Mouse (Mus musculus): ENCODE data around the gene Lce3a.

Lce3a gene

GRCm38 (mm10) chr3:92926130-92926529 lies at the start of gene Lce3a:
Lce3a (minus strand) TSS chr3:92926230.
- DNase-seq (ENCODE audit: low spot score in 2 of 2): no peak

- DNase-seq (ENCODE audit: low spot score in 2 of 2): no peak
These were observed 40.7 kb upstream of the Lce3a start, which contains the start of gene Lce3e for GRCm38 (mm10) chr3:92966761-92967160. Lce3e (plus strand) TSS chr3:92967061.

GRCm38 (mm10) chr3:92957090-92957489 lies 31.1 kb upstream of the Lce3a start, which contains the start of gene Lce3d:
Lce3d (plus strand) TSS chr3:92957390.
- no peak for DNase-seq (ENCODE audit: low spot score in 2 of 2)

DNA sequence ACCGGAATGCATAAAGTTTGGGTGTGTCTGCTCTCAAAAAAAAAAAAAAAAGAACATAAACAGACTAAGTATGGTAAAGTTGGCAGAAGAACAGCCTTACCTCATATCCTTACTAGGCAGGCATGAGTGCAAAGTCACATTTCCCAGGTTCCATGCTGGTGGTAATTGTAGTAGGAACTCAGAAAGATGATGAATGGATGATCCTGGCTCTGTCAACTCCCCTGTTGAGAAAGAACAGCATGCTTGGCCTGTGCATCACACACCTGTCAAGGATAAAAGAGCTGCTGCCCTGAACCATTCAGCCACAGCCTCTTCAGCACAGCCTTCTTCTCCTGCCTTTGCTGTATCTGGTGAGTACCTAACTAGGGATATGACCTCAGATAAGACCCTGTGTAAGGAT lies 18.2 kb upstream of the Lce3a start, which contains the start of gene Lce3c:
Lce3c (plus strand) TSS at position 301 of the 400 bp plus-strand sequence.
- no peak for DNase-seq (ENCODE audit: low spot score in 2 of 2)

DNA sequence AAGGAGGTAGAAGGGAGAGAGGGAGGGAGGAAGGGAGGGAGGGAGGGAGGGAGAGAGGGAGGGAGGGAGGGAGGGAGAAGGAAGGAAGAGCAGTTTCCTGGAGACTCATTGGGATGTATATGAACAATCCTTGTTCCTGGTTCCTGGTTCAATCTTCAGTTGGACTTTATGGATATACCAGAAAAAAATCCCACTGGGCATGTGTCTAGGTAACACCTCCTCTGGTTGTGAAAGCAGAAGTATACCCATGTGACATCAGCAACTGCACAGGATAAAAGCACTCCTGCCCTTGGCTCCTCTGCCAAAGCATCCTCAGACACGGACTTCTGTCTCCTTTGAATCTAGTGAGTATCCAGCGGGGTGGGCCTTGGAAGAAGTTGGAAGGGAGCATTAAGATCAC lies 6.6 kb upstream of the Lce3a start, which contains the start of gene Lce3b:
Lce3b (plus strand) TSS at position 301 of the 400 bp plus-strand sequence.
- no peak for DNase-seq (ENCODE audit: low spot score in 2 of 2)

DNA sequence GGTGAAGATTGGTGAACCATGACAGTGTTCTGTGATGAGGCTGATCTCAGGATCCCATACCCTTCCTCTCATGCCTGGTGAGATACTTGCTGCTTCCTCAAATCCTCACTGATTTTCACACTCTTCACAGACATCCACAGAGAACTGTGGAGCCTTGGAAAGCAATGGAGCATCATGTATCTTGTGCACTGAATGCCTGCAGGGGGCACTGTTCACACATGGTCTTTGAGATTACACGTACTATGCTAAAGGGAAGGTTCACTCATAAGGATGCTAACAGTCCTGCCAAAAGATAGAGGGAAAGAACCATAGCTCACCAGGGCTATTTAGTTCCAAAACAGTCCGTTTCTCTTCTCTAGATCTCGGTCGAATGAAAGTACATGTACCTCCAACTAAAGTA lies 5.7 kb downstream of the Lce3a start:
- no peak for DNase-seq (ENCODE audit: low spot score in 2 of 2)

- peak in 1 of 2 experiments; percentile 6 for DNase-seq (ENCODE audit: low spot score in 2 of 2)
These were observed 18.5 kb downstream of the Lce3a start for GRCm38 (mm10) chr3:92907571-92907970.

GRCm38 (mm10) chr3:92905182-92905581 lies 20.8 kb downstream of the Lce3a start:
- DNase-seq (ENCODE audit: low spot score in 2 of 2): no peak

DNA sequence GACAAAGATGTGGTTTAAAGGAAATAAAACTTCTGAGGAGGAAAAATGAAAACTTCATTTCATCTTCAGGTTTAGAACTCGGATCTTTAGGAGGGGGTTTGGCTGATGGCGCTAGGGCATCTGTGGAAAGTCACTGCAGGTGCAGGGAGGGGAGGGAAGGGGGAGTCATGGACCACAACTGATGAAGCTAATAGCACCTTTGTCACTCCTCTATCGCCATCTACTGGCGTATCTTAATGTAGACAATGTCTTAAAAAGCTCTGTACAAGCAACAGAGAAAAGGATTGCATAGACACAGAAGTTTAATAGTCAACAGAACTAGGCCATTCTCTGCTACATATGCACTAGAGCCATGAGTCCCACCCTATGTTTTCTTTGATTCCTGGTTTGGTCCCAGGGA lies 22.4 kb downstream of the Lce3a start:
- DNase-seq (ENCODE audit: low spot score in 2 of 2): no peak

- peak in 1 of 2 experiments; percentile 16 for DNase-seq (ENCODE audit: low spot score in 2 of 2)
These were observed 23.0 kb downstream of the Lce3a start for GRCm38 (mm10) chr3:92902992-92903391.

DNA sequence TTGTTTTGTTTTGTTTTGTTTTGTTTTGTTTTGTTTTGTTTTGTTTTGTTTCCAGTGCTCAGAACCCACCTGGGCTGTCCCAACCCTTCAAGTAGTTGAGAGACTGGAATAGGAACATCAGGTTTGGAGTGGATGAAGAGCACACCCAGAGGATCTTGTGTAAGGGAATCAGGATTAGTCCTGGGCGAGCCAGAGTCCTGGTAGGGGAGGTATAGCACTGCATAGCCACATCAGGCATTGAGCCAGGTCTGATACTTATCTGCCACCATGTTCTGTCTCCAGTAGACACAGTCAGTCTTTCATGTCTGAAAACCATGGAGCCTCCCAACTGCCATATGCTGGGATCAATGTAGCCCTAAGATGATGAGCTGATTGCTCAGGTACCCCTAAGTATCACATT lies 31.5 kb downstream of the Lce3a start:
- DNase-seq (ENCODE audit: low spot score in 2 of 2): no peak

DNA sequence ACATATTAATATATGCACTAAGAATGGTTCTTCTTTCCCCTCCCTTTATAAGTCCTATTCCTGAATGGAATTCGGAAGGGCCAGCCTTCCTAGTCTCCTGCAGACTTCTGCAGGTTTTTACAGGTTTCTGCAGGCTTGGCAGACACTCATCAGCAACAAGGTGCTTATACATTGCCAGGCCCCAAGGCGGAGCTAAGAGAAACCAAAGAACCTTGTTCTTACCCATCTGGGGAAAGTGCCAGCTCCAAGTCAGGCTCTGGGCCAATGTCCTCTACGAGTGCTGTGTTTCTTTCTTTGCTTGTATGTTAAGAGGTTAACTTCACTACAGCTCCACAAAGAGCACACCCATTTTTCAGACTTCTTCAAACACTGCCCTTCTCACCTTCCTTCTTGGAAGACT lies 32.0 kb downstream of the Lce3a start:
- DNase-seq (ENCODE audit: low spot score in 2 of 2): no peak
